Mouse (Mus musculus) megakaryocyte, embryonic 14.5 days (primary cell): ENCODE data around the gene Zfp664.

Experiments used
- FLI1 ChIP-seq: IDR thresholded peaks from 2 replicates; pipeline ENCODE4 v1.6.1; 2012; ENCODE audit warnings: low read length, inconsistent platforms, mixed read lengths
- GATA1 ChIP-seq: IDR thresholded peaks from 3 replicates; pipeline ENCODE4 v1.6.1; 2012; ENCODE audit warnings: mixed read lengths, low read length, inconsistent platforms, borderline replicate concordance

- TF ChIP-seq GATA1, result no peak
- no peak for TF ChIP-seq FLI1
Observed at GRCm38 (mm10) chr5:124848994-124849393, 13.5 kb upstream of the Zfp664 start.
